Mouse (Mus musculus): ENCODE data around the gene Pcyox1. TPM values are rescaled to one million over a fixed set of nuclear protein-coding genes. Genes with fewer than 3 reads are reported as not detected.

Gene Pcyox1
- total RNA-seq, 2 experiments from 2014 or later = 112 to 118 TPM

- no peak for TF ChIP-seq CTCF (conservative IDR thresholded peaks at IDR 0.05)
- peak within 1 kb of the TSS; percentile 89 for H3K4me3 ChIP-seq
- DNase-seq (ENCODE audit: low spot score in 2 of 2) = no peak
- peak within 1 kb of the TSS; percentile 94 for H3K27ac ChIP-seq
Observed at GRCm38 (mm10) chr6:86370764-86371339, 26.1 kb downstream of the Pcyox1 start, which contains the start of gene Snrpg. TSS of gene Snrpg (plus strand) at chr6:86371304.

GRCm38 (mm10) chr6:86370093-86370713 is 26.8 kb downstream of the Pcyox1 start:
- Histone ChIP-seq H3K4me3 (peak overlapping the region; percentile 89; the same call in 1 of the 2 replicates), H3K27ac (peak overlapping the region; percentile 94; the same call in 1 of the 2 replicates)
- TF ChIP-seq CTCF (conservative IDR thresholded peaks at IDR 0.05) = peak; percentile 70
- DNase-seq (ENCODE audit: low spot score in 2 of 2) = no peak

- Histone ChIP-seq H3K4me3 (no peak overlapping the region), H3K27ac (no peak overlapping the region)
- DNase-seq (ENCODE audit: low spot score in 2 of 2) = no peak
- no peak for TF ChIP-seq CTCF (conservative IDR thresholded peaks at IDR 0.05)
Observed at GRCm38 (mm10) chr6:86368479-86368878, 28.5 kb downstream of the Pcyox1 start.

GRCm38 (mm10) chr6:86366853-86367249 is 30.1 kb downstream of the Pcyox1 start:
- H3K27ac ChIP-seq = peak overlapping the region; percentile 89; the same call in 1 of the 2 replicates

GRCm38 (mm10) chr6:86366125-86366852 is 30.7 kb downstream of the Pcyox1 start:
- DNase-seq (ENCODE audit: low spot score in 2 of 2) = no peak
- Histone ChIP-seq H3K27ac (peak overlapping the region; percentile 89), H3K4me3 (peak overlapping the region; percentile 76)
- no peak for TF ChIP-seq CTCF (conservative IDR thresholded peaks at IDR 0.05)

More at GRCm38 (mm10) chr6:86366853-86367249, 30.1 kb downstream of the Pcyox1 start:
- TF ChIP-seq CTCF (conservative IDR thresholded peaks at IDR 0.05) = no peak
- no peak overlapping the region for H3K4me3 ChIP-seq
- DNase-seq (ENCODE audit: low spot score in 2 of 2) = no peak

GRCm38 (mm10) chr6:86365371-86366124 is 31.4 kb downstream of the Pcyox1 start, which contains the start of gene Fam136a:
TSS of gene Fam136a (plus strand) at chr6:86365646.
- Histone ChIP-seq H3K4me3 (peak within 1 kb of the TSS; percentile 76), H3K27ac (peak within 1 kb of the TSS; percentile 89)
- peak; percentile 92 for DNase-seq (ENCODE audit: low spot score in 2 of 2)
- TF ChIP-seq CTCF (conservative IDR thresholded peaks at IDR 0.05) = peak; percentile 81

GRCm38 (mm10) chr6:86364442-86365141 is 32.4 kb downstream of the Pcyox1 start:
- peak; percentile 81 to 86 for DNase-seq (ENCODE audit: low spot score in 2 of 2)
- peak overlapping the region; percentile 89 for H3K27ac ChIP-seq
- H3K4me3 ChIP-seq = peak overlapping the region; percentile 76
- TF ChIP-seq CTCF (conservative IDR thresholded peaks at IDR 0.05) = peak; percentile 94

GRCm38 (mm10) chr6:86361373-86361772 is 35.6 kb downstream of the Pcyox1 start:
- H3K27ac ChIP-seq = no peak overlapping the region
- TF ChIP-seq CTCF (conservative IDR thresholded peaks at IDR 0.05) = peak; percentile 25; the same call in 1 of the 2 replicates
- no peak overlapping the region for H3K4me3 ChIP-seq
- DNase-seq (ENCODE audit: low spot score in 2 of 2) = no peak

- no peak for TF ChIP-seq CTCF (conservative IDR thresholded peaks at IDR 0.05)
- DNase-seq (ENCODE audit: low spot score in 2 of 2) = no peak
- Histone ChIP-seq H3K27ac (no peak overlapping the region), H3K4me3 (no peak overlapping the region)
Observed at GRCm38 (mm10) chr6:86360691-86361090, 36.3 kb downstream of the Pcyox1 start.

GRCm38 (mm10) chr6:86356956-86357355 is 40.0 kb downstream of the Pcyox1 start:
- no peak overlapping the region for H3K27ac ChIP-seq
- no peak overlapping the region for H3K4me3 ChIP-seq
- no peak for DNase-seq (ENCODE audit: low spot score in 2 of 2)
- no peak for TF ChIP-seq CTCF (conservative IDR thresholded peaks at IDR 0.05)

- H3K4me3 ChIP-seq = no peak overlapping the region
- DNase-seq (ENCODE audit: low spot score in 2 of 2) = no peak
- peak; percentile 49 for TF ChIP-seq CTCF (conservative IDR thresholded peaks at IDR 0.05)
- H3K27ac ChIP-seq = no peak overlapping the region
Observed at GRCm38 (mm10) chr6:86354948-86355347, 42.0 kb downstream of the Pcyox1 start.

GRCm38 (mm10) chr6:86349257-86349656 is 47.7 kb downstream of the Pcyox1 start:
- DNase-seq (ENCODE audit: low spot score in 2 of 2) = peak in 1 of 2 experiments; percentile 54
- peak; percentile 86 for TF ChIP-seq CTCF (conservative IDR thresholded peaks at IDR 0.05)
- Histone ChIP-seq H3K4me3 (no peak overlapping the region), H3K27ac (no peak overlapping the region)
